Mouse (Mus musculus): Measurements from ENCODE around the gene Myo10. TPM values are rescaled to one million over a fixed set of nuclear protein-coding genes. Genes with fewer than 3 reads are reported as not detected.
A peak's percentile ranks its signal among the peaks of the same experiment; 100 is the strongest.

The Myo10 gene
- polyA plus RNA-seq, 1 experiment, result 45.4 TPM

- WGBS, result 65% methylated on average over 9 of the region's 9 CpGs
- DNase-seq, result peak; percentile 65
- Histone ChIP-seq H3K27me3 (replicated peaks; ENCODE audit: control insufficient read depth, insufficient read depth, low read length) (no peaks in the 10 kb centered on the region), H3K36me3 (ENCODE audit: control insufficient read depth, insufficient read depth, low read length) (peaks cover 2% of the 10 kb centered on the region; the same call in 1 of the 2 replicates), H3K27ac (ENCODE audit: insufficient read depth, low read depth, low read length) (no peak overlapping the region), H3K4me3 (ENCODE audit: insufficient read depth, low read depth, low read length) (no peak overlapping the region), H3K4me1 (ENCODE audit: control insufficient read depth, insufficient read depth, low read length) (peaks cover 5% of the 10 kb centered on the region; the same call in 1 of the 2 replicates)
- no peak for TF ChIP-seq CTCF (conservative IDR thresholded peaks at IDR 0.05; ENCODE audit: insufficient read depth, insufficient read length, low read depth, low read length)
- no peak for TF ChIP-seq POLR2A (IDR thresholded peaks at IDR 0.05; ENCODE audit: low read depth, low read length)
Observed at GRCm38 (mm10) chr15:25795496-25795895, 173.2 kb downstream of the Myo10 start.

DNA sequence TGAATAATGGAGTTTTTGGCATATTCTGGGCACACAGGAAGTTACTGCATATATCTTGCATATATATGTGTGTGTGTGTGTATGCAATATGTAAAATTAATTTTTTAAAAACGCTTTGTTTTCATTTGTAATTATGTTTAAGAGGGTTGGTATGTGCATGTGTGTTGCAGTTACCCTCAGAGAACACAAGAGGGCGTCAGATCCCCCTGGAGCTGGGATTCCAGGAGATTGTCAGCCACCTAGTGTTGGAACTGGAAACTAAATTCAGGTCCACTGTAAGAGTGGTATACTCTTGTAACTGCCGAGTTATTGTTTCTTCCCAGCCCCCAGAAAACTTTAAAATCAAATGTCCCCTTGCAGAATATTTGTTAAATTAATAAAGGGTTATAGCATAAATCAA, 174.0 kb downstream of the Myo10 start:
- TF ChIP-seq POLR2A (IDR thresholded peaks at IDR 0.05; ENCODE audit: low read depth, low read length) (no peak), CTCF (conservative IDR thresholded peaks at IDR 0.05; ENCODE audit: insufficient read depth, insufficient read length, low read depth, low read length) (peak; percentile 82)
- Histone ChIP-seq H3K27me3 (replicated peaks; ENCODE audit: control insufficient read depth, insufficient read depth, low read length) (no peaks in the 10 kb centered on the region), H3K4me3 (ENCODE audit: insufficient read depth, low read depth, low read length) (no peak overlapping the region), H3K27ac (ENCODE audit: insufficient read depth, low read depth, low read length) (no peak overlapping the region), H3K36me3 (ENCODE audit: control insufficient read depth, insufficient read depth, low read length) (peaks cover 2% of the 10 kb centered on the region; the same call in 1 of the 2 replicates), H3K4me1 (ENCODE audit: control insufficient read depth, insufficient read depth, low read length) (peaks cover 5% of the 10 kb centered on the region; the same call in 1 of the 2 replicates)
- 56% methylated on average over 3 of the region's 3 CpGs for WGBS
- DNase-seq, result peak; percentile 57

GRCm38 (mm10) chr15:25797179-25797578, 174.9 kb downstream of the Myo10 start:
- Histone ChIP-seq H3K4me3 (ENCODE audit: insufficient read depth, low read depth, low read length) (no peak overlapping the region), H3K27ac (ENCODE audit: insufficient read depth, low read depth, low read length) (peak overlapping the region; percentile 9; the same call in 1 of the 2 replicates), H3K27me3 (replicated peaks; ENCODE audit: control insufficient read depth, insufficient read depth, low read length) (no peaks in the 10 kb centered on the region), H3K4me1 (ENCODE audit: control insufficient read depth, insufficient read depth, low read length) (peaks cover 5% of the 10 kb centered on the region; the same call in 1 of the 2 replicates), H3K36me3 (ENCODE audit: control insufficient read depth, insufficient read depth, low read length) (peaks cover 3% of the 10 kb centered on the region; the same call in 1 of the 2 replicates)
- 64% methylated on average over 8 of the region's 8 CpGs for WGBS
- TF ChIP-seq POLR2A (IDR thresholded peaks at IDR 0.05; ENCODE audit: low read depth, low read length) (no peak), CTCF (conservative IDR thresholded peaks at IDR 0.05; ENCODE audit: insufficient read depth, insufficient read length, low read depth, low read length) (no peak)
- peak; percentile 72 for DNase-seq

- peaks cover 3% of the 10 kb centered on the region; the same call in 1 of the 2 replicates for H3K36me3 ChIP-seq (ENCODE audit: control insufficient read depth, insufficient read depth, low read length)
- 93% methylated on average over 1 of the region's 1 CpGs for WGBS
- H3K4me1 ChIP-seq (ENCODE audit: control insufficient read depth, insufficient read depth, low read length), result peaks cover 5% of the 10 kb centered on the region; the same call in 1 of the 2 replicates
- DNase-seq, result no peak
- TF ChIP-seq CTCF (conservative IDR thresholded peaks at IDR 0.05; ENCODE audit: insufficient read depth, insufficient read length, low read depth, low read length) (no peak), POLR2A (IDR thresholded peaks at IDR 0.05; ENCODE audit: low read depth, low read length) (no peak)
- no peak overlapping the region for H3K27ac ChIP-seq (ENCODE audit: insufficient read depth, low read depth, low read length)
- no peaks in the 10 kb centered on the region for H3K27me3 ChIP-seq (replicated peaks; ENCODE audit: control insufficient read depth, insufficient read depth, low read length)
- H3K4me3 ChIP-seq (ENCODE audit: insufficient read depth, low read depth, low read length), result no peak overlapping the region
Observed at GRCm38 (mm10) chr15:25797888-25798287, 175.6 kb downstream of the Myo10 start.

DNA sequence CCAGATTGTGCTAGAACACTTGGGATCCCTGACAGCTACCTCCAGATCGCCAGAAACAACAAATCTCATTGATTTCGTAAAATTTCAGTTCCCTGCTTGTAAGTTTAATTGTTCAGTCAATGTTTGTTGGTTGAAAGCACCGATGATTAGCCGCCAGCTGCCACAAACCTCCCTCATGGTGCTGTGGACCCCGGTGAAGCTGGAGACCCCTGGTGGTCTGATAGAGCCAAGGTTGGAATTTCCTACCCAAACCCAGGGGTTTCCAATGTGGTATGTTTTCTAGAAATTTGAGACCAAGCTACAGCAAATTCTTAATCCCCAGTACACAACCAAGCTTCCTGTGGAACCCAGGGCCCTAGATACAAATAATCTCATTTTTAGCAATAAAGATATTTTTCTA, 179.4 kb downstream of the Myo10 start:
- Histone ChIP-seq H3K27me3 (replicated peaks; ENCODE audit: control insufficient read depth, insufficient read depth, low read length) (no peaks in the 10 kb centered on the region), H3K4me3 (ENCODE audit: insufficient read depth, low read depth, low read length) (no peak overlapping the region), H3K36me3 (ENCODE audit: control insufficient read depth, insufficient read depth, low read length) (peaks cover 4% of the 10 kb centered on the region), H3K4me1 (ENCODE audit: control insufficient read depth, insufficient read depth, low read length) (peaks cover 5% of the 10 kb centered on the region; the same call in 1 of the 2 replicates), H3K27ac (ENCODE audit: insufficient read depth, low read depth, low read length) (no peak overlapping the region)
- WGBS, result 84% methylated on average over 5 of the region's 5 CpGs
- TF ChIP-seq POLR2A (IDR thresholded peaks at IDR 0.05; ENCODE audit: low read depth, low read length), result no peak
- TF ChIP-seq CTCF (conservative IDR thresholded peaks at IDR 0.05; ENCODE audit: insufficient read depth, insufficient read length, low read depth, low read length), result no peak
- no peak for DNase-seq

DNA sequence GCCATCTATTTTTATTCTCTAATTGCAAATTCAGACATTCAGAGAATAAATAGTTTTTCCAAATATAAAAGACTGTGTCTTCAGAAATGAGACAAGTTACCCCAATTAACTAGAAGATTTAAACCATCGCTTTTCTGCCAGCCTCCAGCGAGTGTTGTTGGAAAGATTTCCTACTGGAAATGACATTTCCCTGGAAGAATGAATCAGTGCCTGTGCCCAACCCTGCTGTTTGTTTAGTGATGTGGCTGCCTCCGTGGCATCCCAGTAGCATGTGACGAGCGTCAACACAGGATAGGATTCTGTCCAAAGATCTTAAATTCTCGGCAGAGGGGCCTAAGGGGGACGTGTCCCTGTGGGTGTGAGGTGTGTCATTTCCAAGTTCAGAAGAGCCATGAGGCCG, 179.9 kb downstream of the Myo10 start:
- Histone ChIP-seq H3K36me3 (ENCODE audit: control insufficient read depth, insufficient read depth, low read length) (peaks cover 4% of the 10 kb centered on the region), H3K27me3 (replicated peaks; ENCODE audit: control insufficient read depth, insufficient read depth, low read length) (no peaks in the 10 kb centered on the region), H3K4me1 (ENCODE audit: control insufficient read depth, insufficient read depth, low read length) (peaks cover 3% of the 10 kb centered on the region; the same call in 1 of the 2 replicates), H3K4me3 (ENCODE audit: insufficient read depth, low read depth, low read length) (no peak overlapping the region), H3K27ac (ENCODE audit: insufficient read depth, low read depth, low read length) (no peak overlapping the region)
- WGBS, result 74% methylated on average over 8 of the region's 8 CpGs
- TF ChIP-seq CTCF (conservative IDR thresholded peaks at IDR 0.05; ENCODE audit: insufficient read depth, insufficient read length, low read depth, low read length) (no peak), POLR2A (IDR thresholded peaks at IDR 0.05; ENCODE audit: low read depth, low read length) (no peak)
- DNase-seq, result no peak

DNA sequence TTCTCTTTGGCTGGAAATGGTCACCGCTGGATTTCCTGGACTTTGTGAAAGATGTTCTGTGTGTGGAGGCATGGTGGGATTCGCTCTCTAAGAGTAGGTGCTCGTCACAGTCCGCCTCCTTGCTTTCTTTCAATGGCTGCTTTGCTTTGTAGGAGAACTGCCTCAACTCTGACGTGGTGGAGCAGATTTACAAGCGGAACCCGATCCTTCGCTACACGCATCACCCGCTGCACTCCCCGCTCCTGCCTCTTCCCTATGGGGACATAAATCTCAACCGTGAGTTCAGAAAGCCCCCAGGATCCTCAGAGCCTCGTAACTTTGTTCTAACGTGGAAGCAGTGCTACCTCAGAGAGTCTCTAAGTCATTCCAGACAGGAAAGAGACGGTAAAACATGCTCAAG, 180.8 kb downstream of the Myo10 start:
- no peaks in the 10 kb centered on the region for H3K27me3 ChIP-seq (replicated peaks; ENCODE audit: control insufficient read depth, insufficient read depth, low read length)
- TF ChIP-seq CTCF (conservative IDR thresholded peaks at IDR 0.05; ENCODE audit: insufficient read depth, insufficient read length, low read depth, low read length) (no peak), POLR2A (IDR thresholded peaks at IDR 0.05; ENCODE audit: low read depth, low read length) (no peak)
- 77% methylated on average over 15 of the region's 15 CpGs for WGBS
- H3K4me3 ChIP-seq (ENCODE audit: insufficient read depth, low read depth, low read length), result no peak overlapping the region
- H3K4me1 ChIP-seq (ENCODE audit: control insufficient read depth, insufficient read depth, low read length), result peaks cover 4% of the 10 kb centered on the region; the same call in 1 of the 2 replicates
- H3K27ac ChIP-seq (ENCODE audit: insufficient read depth, low read depth, low read length), result no peak overlapping the region
- peaks cover 4% of the 10 kb centered on the region for H3K36me3 ChIP-seq (ENCODE audit: control insufficient read depth, insufficient read depth, low read length)
- DNase-seq, result no peak

Measured in kidney, adult 2 months (tissue).